Mouse (Mus musculus): ENCODE data around the gene Taldo1. TPM values are rescaled to one million over a fixed set of nuclear protein-coding genes. Genes with fewer than 3 reads are reported as not detected.
"Not testable (repeated sequence)": the region's sequence is repeated elsewhere in the genome, so short reads cannot be mapped to it uniquely, and the experiment has no call there.

Taldo1 gene
- total RNA-seq, 2 experiments from 2014 or later: 120 to 128 TPM

DNA sequence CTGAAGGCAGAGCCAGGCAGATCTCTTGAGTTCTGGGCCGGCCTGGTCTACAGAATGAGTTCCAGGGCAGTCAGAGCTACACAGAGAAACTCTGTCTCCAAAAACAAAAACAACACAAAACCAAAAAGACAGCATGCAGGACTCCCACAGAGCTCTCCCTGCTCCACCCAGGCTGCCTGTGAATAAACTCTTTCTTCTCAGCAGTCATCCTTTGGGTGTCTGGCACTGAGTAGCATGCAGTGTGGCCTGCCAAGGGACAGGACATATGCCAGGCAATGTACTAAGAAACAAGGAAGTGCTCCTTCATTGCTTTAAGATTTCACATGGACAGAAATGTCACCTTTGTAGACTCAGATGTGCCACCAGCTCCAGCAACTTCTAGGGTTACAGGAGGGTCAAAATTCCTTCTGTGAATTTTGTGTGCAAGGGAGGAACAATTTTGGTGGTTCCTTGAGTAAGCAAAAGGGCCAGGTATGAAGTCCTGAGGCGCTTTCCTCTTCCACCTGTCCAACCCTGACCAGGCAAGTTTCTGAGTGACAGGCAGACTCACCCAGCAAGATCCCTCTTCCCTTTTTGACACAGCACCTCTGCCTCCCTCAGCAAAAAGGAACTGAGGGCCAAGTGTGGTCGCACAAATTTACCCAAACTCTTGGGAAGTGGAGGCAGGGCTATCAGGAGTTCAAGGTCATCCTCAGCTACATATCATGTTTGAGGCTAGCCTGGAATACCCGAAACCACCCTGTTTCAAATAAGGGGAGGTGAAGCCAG is 10.7 kb upstream of the Taldo1 start:
- no peak for DNase-seq (ENCODE audit: low spot score in 2 of 2)

DNA sequence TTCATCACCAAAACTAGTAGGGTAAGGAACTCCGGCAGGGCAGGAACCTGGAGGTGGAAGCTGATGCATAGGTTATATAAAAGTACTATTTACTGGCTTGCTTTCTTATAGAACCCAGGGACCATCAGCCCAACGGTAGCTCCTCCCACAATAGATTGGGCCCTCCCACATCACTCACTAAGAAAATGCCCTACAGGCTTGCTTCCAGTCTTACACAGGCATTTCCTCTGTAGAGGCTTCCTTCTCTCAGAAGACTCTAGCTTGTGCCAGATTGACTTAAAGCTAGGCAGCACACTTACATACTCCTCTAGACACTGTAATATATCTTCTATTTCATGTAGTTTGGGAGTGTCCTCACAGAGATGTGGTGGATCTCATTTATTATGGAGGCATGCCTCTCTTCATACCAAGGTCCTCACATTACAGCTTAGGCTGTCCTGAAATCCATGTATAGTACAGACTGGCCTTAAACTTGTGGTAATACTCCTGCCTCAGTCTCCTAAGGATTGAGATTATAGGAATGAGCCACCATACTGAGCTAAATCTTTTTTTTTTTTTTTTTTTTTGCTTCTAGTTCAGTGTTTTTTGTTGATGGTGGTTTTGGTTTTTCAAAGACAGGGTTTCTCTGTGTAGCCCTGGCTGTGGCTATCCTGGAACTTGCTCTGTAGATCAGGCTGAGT is 4.1 kb upstream of the Taldo1 start:
- DNase-seq (ENCODE audit: low spot score in 2 of 2): no peak

DNA sequence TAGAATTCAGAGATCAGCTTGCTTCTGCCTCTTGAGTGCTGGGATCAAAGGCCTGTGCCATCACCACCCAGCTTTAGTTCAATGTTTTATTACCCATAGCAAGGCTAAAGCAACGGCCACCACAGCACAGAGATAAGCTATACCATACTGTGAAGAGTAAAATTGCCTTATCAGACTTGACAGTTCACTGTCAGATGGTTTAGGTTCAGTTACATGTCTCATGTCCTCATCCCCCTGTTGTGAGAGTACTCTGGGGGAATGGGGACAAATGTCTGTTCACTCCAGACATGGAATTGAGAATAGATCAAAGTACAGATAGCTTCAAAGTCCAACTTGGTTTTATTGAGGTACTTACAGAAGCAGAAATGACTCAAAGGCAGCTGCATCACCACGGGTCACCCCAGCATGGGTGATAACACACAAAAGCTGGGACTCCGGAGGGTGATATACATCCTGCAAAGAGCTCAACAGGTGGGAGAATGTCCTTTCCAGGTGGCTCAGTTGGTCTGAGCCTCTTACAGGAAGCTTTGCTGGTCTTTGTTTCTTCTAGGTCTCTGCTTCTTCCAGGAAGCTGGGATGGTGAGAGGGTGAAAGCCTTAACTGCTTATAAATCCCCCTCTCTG is 3.4 kb upstream of the Taldo1 start:
- DNase-seq (ENCODE audit: low spot score in 2 of 2): no peak

DNA sequence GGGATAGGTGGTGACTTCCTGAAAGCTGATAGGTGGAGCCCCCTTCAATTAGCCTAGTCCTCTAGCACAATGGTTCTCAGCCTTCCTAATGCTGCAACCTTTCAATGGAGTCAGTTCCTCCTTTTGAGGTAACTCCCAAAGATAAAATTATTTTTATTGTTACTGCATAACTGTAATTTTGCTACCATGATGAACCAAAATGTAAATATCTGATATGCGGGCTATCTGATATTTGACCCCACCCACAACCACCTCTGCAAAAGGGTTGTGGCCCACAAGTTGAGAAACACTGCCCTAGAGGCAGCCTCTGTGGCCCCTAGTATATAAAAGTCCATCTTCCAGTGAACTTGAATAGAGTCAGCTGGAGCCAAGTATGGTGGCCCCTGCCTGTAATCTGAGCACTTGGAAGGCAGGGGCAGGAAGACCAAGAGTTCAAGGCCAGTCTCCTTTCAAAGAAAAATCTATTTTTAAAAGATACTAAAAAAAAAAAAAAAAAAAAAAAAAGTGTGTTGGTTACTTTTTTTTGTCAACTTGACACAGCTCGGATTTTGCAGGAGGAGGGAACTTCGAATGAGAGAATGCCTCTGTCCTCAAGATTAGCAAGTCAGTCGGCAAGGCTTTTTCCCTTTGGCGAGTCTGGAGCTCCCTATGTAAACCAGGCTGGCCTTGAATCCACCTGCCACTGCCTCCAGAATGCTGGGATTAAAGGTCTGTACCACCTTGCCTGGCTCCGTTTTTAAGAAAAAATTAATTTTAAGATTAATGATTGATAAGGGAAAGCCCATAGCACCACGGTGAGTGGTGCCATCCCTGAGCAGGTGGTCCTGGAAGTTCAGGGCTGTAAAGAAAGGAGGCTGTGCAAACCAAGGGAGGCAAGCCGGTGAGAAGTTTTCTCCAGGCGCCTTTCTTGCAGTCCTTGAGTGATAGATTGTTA is 1.4 kb upstream of the Taldo1 start:
- no peak for DNase-seq (ENCODE audit: low spot score in 2 of 2)

DNA sequence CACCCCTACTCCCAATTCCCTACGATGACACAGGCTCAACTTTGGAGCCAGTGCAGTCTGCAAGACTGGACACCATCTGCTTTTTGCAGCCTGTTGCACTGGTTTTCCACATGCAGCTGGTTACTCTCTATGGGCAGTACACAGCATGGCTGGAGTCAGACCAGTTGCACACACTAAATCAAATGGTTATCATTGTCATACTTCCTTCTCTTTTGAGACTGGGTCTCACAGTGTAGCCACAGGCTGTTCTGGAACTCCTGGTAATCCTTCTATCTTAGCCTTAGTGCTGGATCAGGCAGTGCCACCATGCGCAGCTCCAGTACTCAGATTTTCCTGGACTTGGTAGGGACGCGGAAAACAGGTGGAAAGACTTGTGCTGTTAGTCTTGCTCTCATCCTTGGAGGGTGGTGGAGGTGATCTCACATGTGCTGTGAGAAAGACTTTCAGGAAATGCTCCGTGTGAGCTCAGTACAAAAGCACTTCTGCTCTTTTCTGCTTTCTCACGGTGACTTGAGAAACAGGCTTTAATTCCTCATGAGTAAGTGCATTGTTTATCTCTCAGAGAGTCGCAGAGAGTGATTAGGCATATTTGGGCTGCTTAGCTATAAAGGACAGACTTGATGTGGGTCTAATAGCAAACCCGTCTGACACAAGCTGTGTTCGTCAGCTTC is 688 bp downstream of the Taldo1 start:
- DNase-seq (ENCODE audit: low spot score in 2 of 2): no peak

DNA sequence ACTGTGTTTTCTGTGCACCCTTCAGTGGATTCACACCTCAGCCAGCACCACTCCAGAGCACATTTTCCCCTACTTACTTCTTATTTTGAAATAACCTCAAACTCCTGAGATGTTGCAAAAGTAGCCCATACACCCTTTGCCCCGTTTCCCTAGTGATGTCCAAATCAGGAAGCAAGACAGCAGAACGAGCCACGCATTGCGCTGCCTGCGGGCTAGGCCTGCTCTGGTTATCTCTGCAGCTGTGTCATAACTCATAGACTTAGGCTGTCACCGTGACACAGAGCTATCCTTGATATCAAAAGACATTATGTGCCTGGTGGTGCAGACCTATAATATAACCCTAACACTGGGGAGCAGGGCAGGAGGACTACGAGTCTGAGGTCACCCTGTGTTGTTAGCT is 2.2 kb downstream of the Taldo1 start:
- DNase-seq (ENCODE audit: low spot score in 2 of 2): no peak

DNA sequence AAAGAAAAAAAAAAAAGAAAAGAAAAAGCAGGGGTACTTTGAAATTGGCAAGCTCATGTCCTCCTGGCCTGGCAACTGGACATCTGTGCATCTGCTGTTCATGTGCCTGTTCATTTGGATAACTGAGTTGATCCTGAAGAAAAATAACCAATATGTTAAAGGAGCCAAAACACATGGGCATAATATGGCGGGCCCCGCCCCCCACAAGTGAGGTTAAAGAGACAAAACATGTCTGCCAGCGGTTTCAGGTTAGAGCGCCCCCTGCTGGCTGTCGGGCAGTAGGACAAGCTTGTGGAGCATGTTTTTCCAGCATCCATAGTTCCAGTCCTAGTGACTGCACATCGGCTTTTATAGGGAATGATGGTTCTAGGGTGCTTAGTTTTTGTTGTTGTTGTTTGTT is 2.8 kb downstream of the Taldo1 start:
- peak; percentile 52 to 70 for DNase-seq (ENCODE audit: low spot score in 2 of 2)

DNA sequence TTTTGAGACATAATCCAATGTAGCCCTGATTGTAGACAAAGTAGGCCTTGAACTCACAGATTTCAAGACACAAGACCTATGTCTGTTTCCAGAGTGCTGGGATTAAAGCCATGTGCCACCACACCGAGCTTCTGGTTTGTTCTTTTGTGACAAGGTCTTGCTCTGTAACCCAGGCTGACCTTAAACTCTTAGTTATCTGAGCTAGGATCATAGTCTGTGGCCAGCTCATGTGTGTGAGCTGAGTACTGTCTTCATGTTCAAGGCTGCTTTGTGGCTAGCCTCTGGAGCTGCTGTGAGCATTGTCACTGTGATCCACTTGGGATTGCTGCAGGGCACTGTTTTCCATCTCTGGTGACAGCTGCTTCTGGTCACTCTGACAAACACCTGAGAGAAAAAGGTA is 3.3 kb downstream of the Taldo1 start:
- DNase-seq (ENCODE audit: low spot score in 2 of 2): no peak

DNA sequence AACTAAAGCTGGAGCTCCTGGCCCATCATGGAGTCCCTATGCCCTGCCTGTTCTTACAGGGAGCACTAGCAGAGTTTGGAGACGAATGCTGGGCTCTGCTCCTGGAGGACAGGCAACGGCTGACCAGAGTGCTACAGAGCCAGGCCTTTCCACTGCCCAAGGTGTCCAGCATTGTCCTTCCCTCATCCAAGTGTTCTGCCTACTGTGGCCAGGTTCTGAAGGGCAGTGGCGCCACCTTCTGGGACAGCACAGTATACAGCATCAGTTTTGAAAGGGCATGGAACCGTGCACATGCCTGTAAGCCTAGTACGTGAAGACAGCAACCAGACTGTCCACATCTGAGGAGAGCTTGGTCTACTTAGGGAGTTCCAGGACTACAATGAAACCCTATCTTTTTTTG is 11.3 kb downstream of the Taldo1 start:
- peak in 1 of 2 experiments; percentile 51 for DNase-seq (ENCODE audit: low spot score in 2 of 2)

DNA sequence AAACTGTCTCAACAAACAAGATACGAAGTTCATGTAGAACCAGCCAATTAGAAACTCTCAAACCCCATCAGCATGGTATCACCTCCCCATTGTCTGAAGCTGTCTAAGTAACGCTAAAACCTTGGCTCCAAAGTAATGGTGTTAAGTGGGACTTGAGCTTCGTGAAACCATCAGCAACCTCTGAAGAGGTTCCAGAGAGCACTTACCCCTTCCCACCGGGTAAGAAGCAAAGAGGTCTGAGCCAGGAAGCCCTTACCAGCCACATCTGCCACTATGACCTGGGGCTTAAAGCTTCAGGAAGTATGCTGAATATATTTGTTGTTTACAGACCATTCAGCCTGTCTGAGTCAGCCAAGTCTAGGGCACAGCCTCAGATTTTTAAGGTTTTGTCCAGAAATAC is 13.5 kb downstream of the Taldo1 start:
- DNase-seq (ENCODE audit: low spot score in 2 of 2): no peak

DNA sequence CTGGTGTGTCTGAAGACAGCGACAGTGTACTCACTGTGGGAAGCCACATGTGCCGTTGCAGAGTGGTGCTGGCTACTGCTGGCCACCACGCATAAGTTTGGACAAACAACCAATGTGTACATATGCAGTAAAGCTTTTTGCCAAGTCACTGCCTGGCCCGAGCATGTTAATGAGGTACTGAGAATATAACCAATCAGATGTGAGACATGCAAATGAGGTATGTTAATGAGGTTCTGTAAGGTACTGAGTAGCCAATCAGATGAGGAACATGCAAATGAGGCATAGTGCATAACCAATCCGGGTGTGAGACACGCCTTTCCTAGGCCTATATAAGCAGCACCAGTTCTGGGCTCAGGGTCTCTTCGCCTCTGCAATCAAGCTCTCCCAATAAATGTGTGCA is 15.7 kb downstream of the Taldo1 start:
- not testable (repeated sequence) for DNase-seq (ENCODE audit: low spot score in 2 of 2)

DNA sequence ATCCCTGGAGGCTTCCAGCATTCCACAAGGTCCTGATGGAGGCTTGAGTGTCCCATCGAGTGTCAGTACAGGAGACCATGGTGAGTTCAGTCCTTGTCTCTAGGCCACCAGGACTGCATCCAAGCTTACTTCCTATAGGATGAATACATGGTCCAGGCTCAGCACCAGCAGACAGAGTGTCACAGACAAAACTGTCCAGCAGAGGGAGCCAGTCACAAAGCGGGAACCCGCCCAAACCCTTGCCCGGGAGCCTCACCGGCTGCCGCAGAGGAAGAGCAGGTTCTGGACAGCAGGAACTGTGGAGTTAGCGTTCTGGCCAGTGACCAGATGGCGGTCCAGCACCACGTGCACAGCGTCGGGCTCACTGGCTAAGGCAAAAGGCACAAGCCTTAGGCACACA is 16.8 kb downstream of the Taldo1 start:
- DNase-seq (ENCODE audit: low spot score in 2 of 2): peak; percentile 76 to 87

DNA sequence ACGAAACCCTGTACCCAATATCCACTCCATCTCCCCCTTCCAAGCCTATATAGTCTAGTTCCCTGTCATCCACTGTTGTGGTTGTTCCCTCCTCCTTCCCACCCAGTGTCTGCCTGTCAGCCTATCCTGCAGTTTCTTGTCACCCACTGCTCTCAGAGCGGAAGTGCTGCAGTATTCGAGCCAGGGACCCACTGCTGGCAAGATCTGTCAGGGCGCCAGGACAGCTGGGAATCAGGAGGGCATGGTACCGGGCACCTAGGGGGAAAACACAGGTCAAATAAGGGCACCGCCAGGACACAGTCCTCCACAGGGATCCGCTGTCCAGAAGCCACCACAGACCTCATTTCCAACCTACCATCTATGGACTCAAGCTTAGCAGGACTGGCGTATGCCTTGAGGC is 18.6 kb downstream of the Taldo1 start:
- DNase-seq (ENCODE audit: low spot score in 2 of 2): no peak

DNA sequence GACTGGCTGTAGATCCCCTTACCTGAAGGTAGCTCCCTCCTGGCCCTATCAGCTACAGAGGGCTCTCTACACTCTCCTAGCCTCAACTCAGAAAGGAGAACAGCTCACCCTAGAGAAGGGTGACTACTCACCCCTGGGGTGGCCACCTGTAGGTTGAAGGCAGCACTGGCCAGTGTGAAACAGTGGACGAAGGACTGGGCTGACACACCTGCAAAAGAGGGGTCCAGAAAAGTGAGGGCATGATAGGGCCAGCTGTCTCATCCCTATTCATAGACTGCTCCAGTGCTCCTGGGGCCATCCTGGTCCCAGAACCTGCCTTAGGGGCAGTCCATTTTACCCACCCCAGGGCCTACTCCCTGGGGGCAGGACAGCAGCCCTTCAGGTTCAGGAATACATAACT is 19.7 kb downstream of the Taldo1 start:
- no peak for DNase-seq (ENCODE audit: low spot score in 2 of 2)

DNA sequence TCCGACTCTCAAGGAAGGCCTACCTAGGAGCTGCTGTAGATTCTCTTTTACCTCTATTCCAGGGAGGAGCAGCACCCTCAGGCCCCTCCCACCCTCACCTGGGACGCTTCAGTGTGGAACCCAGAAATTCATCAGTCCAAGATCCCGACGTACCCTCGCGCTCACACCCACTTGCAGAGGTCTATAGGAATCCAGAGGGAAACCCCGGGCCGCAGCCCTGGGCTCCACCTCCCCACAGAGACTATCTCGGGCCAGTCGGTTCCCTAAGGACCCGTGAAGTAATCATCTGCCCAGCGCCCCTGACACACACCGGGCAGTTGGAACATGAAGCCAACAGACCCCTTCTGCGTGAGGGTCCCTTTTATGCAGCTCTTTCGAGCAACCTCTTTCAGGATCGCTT is 21.3 kb downstream of the Taldo1 start:
- no peak for DNase-seq (ENCODE audit: low spot score in 2 of 2)

DNA sequence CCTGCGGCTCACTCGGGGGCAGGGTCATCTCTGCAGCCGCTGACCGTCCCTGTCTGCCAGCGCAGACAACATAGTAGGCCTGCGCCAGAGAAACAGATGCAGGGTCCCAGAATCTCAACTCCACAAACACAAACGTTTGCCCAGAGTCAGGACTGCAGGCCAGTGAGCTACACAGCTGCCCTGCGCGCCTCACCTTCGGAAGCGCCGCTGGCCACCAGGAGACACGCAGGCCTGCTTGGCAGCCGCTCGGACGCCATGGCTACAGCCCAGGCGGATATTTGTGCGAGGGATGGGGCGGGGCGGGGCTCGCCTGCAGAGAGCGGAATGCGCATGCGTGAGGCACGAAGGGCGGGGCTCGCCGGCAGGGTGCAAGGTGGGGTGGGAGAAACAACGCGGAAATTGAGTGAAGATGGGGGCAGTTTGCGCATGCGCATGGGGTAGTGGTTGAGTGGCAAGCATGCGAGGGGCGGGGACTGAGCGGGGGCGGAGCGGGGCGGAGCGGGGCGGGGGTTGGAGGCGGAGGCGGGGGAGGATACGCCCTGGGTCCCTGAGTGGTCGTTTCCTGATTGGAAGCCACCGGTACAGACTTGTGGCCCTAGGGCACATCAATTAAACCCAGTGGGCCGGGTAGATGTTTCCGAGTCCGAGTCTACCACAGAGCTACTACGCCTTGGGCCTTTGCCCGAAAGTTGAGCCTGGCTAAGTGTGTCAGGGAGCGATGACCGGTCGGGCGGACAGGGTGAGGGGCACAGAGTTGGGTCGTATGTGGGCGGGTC is 22.0 kb downstream of the Taldo1 start, which contains the start of gene Gatd1:
Gene Gatd1 (minus strand): TSS at position 328 of the 776 bp plus-strand sequence.
- DNase-seq (ENCODE audit: low spot score in 2 of 2): peak; percentile 100

DNA sequence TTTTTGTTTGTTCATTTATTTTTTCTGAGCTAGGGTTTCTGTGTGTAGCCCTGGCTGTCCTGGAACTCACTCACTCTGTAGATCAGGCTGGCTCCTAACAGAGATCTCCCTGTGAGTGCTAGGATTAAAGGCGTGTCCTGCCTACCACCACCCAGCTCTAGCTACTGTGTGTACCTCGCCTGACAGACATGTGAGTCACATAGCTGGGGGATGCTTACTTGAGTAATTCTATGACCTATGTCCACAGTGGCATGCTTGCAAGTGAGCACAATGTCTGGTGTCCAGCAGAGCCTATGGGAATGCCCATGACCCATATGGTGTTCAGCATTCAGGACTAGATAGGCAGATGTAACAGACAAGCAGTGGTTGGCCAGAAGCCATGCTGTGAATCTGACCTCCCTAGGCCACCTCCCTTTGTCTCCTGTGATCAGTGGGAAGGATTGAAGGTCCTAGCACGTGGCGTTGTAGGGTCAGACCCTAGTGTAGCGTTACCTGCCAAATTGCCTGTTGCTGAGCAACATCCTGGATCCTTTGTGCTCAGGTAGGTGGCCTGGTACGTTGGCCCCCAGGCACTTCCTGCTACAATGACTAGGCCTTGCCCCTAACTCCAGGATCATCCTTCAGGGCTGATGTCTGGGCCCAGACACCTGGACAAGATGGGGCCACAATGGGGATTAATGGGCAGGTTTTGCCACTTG is 24.3 kb downstream of the Taldo1 start:
- DNase-seq (ENCODE audit: low spot score in 2 of 2): no peak

DNA sequence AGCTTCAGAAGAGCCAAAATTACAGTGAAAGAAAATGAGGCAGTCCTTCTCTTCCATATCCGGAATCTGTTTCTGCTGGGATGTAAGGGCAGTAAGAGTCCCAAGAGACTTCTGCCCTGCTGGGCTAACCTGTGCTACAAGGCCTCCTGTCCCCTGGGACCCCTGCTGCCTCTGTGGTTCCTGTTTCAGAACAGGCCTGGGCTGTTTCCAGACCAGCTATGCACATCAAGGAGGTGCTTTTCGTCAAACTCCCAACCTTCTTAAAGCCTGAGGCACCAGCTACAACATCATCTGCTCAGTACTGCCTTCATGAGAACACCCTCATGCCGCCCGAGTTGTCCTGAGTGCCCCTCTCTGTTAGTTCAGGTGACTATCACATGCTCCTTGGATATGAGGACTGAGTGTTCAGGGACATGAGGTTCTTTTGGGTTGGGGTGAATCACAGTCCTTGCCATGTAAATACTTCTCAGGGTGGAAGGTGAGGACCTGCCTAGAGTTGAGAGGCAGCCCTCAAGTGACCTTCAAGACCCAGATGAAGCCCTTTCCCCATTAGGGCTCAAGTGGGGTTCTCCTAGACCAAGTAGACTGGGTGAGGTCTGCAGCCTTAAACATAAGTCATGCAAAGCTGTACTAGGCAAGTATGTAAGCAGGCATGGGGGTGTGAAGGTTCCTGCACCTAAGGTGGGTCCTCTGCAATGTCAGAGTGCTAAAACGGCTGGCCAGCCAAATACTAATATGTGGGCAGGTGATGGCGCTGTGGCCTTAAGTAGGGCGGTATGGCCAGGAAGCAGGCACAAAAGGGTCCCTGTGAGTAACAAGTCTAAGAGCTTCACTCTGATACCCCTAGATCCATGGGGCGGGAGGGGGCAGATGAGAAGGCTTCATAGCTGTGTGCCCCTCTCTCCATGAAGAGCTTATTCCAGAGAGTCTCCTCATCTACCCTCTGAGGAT is 26.0 kb downstream of the Taldo1 start:
- DNase-seq (ENCODE audit: low spot score in 2 of 2): no peak

Data from gastrocnemius, postnatal 4 days (tissue).